8 mouse cellular contexts compared by ENCODE assay signal in genomic region chr10:81304597-81305238, GRCm38 (mm10). TPM values are rescaled to one million over a fixed set of nuclear protein-coding genes. Genes with fewer than 3 reads are reported as not detected.
DNase-seq lines count a peak whose midpoint lies in the region; ATAC-seq and TF ChIP-seq lines count a peak whose summit lies in the region.

No protein-coding gene starts in this region.

- peak; percentile 65 for TF ChIP-seq CTCF in bone marrow macrophage, adult 2 months (IDR thresholded peaks at IDR 0.05; ENCODE audit: low read depth, low read length)
- peak; percentile 87 for TF ChIP-seq CTCF in lung, embryonic 14.5 days (IDR thresholded peaks at IDR 0.05; ENCODE audit: low read depth)

- H3K9ac ChIP-seq in heart, embryonic 12.5 days: 0 out of 2 replicates have a peak overlapping the region, but pooled peaks have one; percentile 24
- H3K9ac ChIP-seq in heart, embryonic 11.5 days (ENCODE audit: low read depth, low read length): no peak overlapping the region
- H3K9ac ChIP-seq in lung, embryonic 14.5 days: no peak overlapping the region; the same call in 1 of the 2 replicates

- no peaks in the 10 kb centered on the region for H3K27me3 ChIP-seq in heart, embryonic 12.5 days (replicated peaks)
- no peaks in the 10 kb centered on the region for H3K27me3 ChIP-seq in heart, embryonic 11.5 days (ENCODE audit: control insufficient read depth, insufficient read depth, low read length)
- H3K27me3 ChIP-seq in lung, embryonic 14.5 days (ENCODE audit: insufficient read depth, low read length): no peaks in the 10 kb centered on the region

- no peak for ATAC-seq in heart, embryonic 12.5 days (ENCODE audit: insufficient number of reproducible peaks, low FRiP score)
- ATAC-seq in heart, embryonic 11.5 days (replicated peaks; ENCODE audit: insufficient number of reproducible peaks, low FRiP score, low TSS enrichment): no peak
- ATAC-seq in granulocyte monocyte progenitor cell, adult 5-6 weeks (replicated peaks; ENCODE audit: poor library complexity, severe bottlenecking): peak; percentile 64
- peak; percentile 42; the same call in 1 of the 2 replicates for ATAC-seq in lung, embryonic 14.5 days (ENCODE audit: insufficient read depth)

- no peak overlapping the region for H3K4me3 ChIP-seq in heart, embryonic 12.5 days
- H3K4me3 ChIP-seq in heart, embryonic 11.5 days (ENCODE audit: low read depth, low read length): no peak overlapping the region
- H3K4me3 ChIP-seq in bone marrow macrophage, adult 2 months (ENCODE audit: insufficient read depth, low read length): no peak overlapping the region
- H3K4me3 ChIP-seq in lung, embryonic 14.5 days (ENCODE audit: low read depth, low read length): no peak overlapping the region

- H3K36me3 ChIP-seq in heart, embryonic 12.5 days: peaks cover 45% of the 10 kb centered on the region
- H3K36me3 ChIP-seq in heart, embryonic 11.5 days (ENCODE audit: control insufficient read depth, insufficient read depth, low read length): peaks cover 28% of the 10 kb centered on the region
- peaks cover 42% of the 10 kb centered on the region for H3K36me3 ChIP-seq in lung, embryonic 14.5 days (ENCODE audit: insufficient read depth)

- H3K27ac ChIP-seq in heart, embryonic 12.5 days (ENCODE audit: poor library complexity, severe bottlenecking): no peak overlapping the region
- no peak overlapping the region for H3K27ac ChIP-seq in heart, embryonic 11.5 days (ENCODE audit: low read depth, low read length)
- H3K27ac ChIP-seq in bone marrow macrophage, adult 2 months (ENCODE audit: insufficient read depth, low read depth, low read length): no peak overlapping the region
- no peak overlapping the region for H3K27ac ChIP-seq in lung, embryonic 14.5 days (ENCODE audit: low read depth)

- TF ChIP-seq POLR2A in bone marrow macrophage, adult 2 months (IDR thresholded peaks at IDR 0.05; ENCODE audit: borderline replicate concordance, low read depth, low read length): no peak

- WGBS in heart, embryonic 12.5 days: 24% methylated on average over 8 of the region's 9 CpGs
- WGBS in heart, embryonic 11.5 days (ENCODE audit: insufficient replicate concordance): 22% methylated on average over 8 of the region's 9 CpGs
- WGBS in lung, embryonic 14.5 days: 15% methylated on average over 8 of the region's 9 CpGs

- H3K9me3 ChIP-seq in heart, embryonic 12.5 days (replicated peaks): no peaks in the 10 kb centered on the region
- H3K9me3 ChIP-seq in heart, embryonic 11.5 days (replicated peaks; ENCODE audit: control insufficient read depth, low read length): no peaks in the 10 kb centered on the region
- no peaks in the 10 kb centered on the region for H3K9me3 ChIP-seq in lung, embryonic 14.5 days (ENCODE audit: low read depth, low read length)

- DNase-seq in CD4-positive, CD25-positive, alpha-beta regulatory T cell, adult 2 months (ENCODE audit: low read depth, low spot score): peak; percentile 83
- DNase-seq in lung, embryonic 14.5 days: peak; percentile 66
- DNase-seq in spleen, postnatal 36 days (ENCODE audit: low spot score in 2 of 2): peak; percentile 52 to 67
- DNase-seq in right cerebral cortex, adult 2 months (ENCODE audit: low spot score in 2 of 2): no peak

- H3K4me1 ChIP-seq in heart, embryonic 12.5 days (replicated peaks): peaks cover 51% of the 10 kb centered on the region
- peaks cover 49% of the 10 kb centered on the region for H3K4me1 ChIP-seq in heart, embryonic 11.5 days (ENCODE audit: control insufficient read depth, insufficient read depth, low read length)
- peaks cover 44% of the 10 kb centered on the region for H3K4me1 ChIP-seq in bone marrow macrophage, adult 2 months (ENCODE audit: control insufficient read depth, insufficient read depth, low read length)
- H3K4me1 ChIP-seq in lung, embryonic 14.5 days (ENCODE audit: insufficient read depth): no peaks in the 10 kb centered on the region

- H3K4me2 ChIP-seq in heart, embryonic 12.5 days: peak overlapping the region; percentile 32; the same call in 1 of the 2 replicates
- H3K4me2 ChIP-seq in heart, embryonic 11.5 days: no peak overlapping the region
- H3K4me2 ChIP-seq in lung, embryonic 14.5 days: no peak overlapping the region

RNA-seq across cellular contexts. Expression of gene Pip5k1c, which starts 12.0 kb away (rescaled TPM):
- polyA plus RNA-seq in heart, embryonic 12.5 days (2016; fragmentation: Nextera tagmentation; extraction: Ambion mirVana): 41.1 and 43.4 TPM in 2 replicates
- polyA plus RNA-seq in heart, embryonic 11.5 days (2014; fragmentation: Nextera tagmentation; extraction: Ambion mirVana): 30.2 and 32.1 TPM in 2 replicates
- polyA plus RNA-seq in bone marrow macrophage, adult 2 months (2012; ENCODE audit: insufficient read depth, insufficient read length, missing spikeins): 90.9 and 106 TPM in 2 replicates
- 32.4 and 42.7 TPM in 2 replicates for total RNA-seq in granulocyte monocyte progenitor cell, adult 5-6 weeks (2014; fragmentation: Nextera tagmentation)
- total RNA-seq in granulocyte monocyte progenitor cell, adult 5-6 weeks (2017): 24.7 and 32.7 TPM in 2 replicates
- polyA plus RNA-seq in lung, embryonic 14.5 days (2014; fragmentation: Nextera tagmentation; extraction: Ambion mirVana): 50.8 and 58.6 TPM in 2 replicates

RNA-seq across cellular contexts. Expression of gene Tjp3, which starts 13.3 kb away (rescaled TPM):
- polyA plus RNA-seq in heart, embryonic 12.5 days (2016; fragmentation: Nextera tagmentation; extraction: Ambion mirVana): 1.7 and 2.3 TPM in 2 replicates
- 0.90 and 1.4 TPM in 2 replicates for polyA plus RNA-seq in heart, embryonic 11.5 days (2014; fragmentation: Nextera tagmentation; extraction: Ambion mirVana)
- polyA plus RNA-seq in bone marrow macrophage, adult 2 months (2012; ENCODE audit: insufficient read depth, insufficient read length, missing spikeins): 9.2 and 9.8 TPM in 2 replicates
- total RNA-seq in granulocyte monocyte progenitor cell, adult 5-6 weeks (2014; fragmentation: Nextera tagmentation): 1.0 and 8.4 TPM in 2 replicates
- total RNA-seq in granulocyte monocyte progenitor cell, adult 5-6 weeks (2017): 1.3 and 6.2 TPM in 2 replicates
- 15.3 and 17.2 TPM in 2 replicates for polyA plus RNA-seq in lung, embryonic 14.5 days (2014; fragmentation: Nextera tagmentation; extraction: Ambion mirVana)

RNA-seq across cellular contexts. Expression of gene Cactin, which starts 16.2 kb away (rescaled TPM):
- 37.3 and 40.3 TPM in 2 replicates for polyA plus RNA-seq in heart, embryonic 12.5 days (2016; fragmentation: Nextera tagmentation; extraction: Ambion mirVana)
- polyA plus RNA-seq in heart, embryonic 11.5 days (2014; fragmentation: Nextera tagmentation; extraction: Ambion mirVana): 20.2 and 25.0 TPM in 2 replicates
- 18.1 and 18.2 TPM in 2 replicates for polyA plus RNA-seq in bone marrow macrophage, adult 2 months (2012; ENCODE audit: insufficient read depth, insufficient read length, missing spikeins)
- total RNA-seq in granulocyte monocyte progenitor cell, adult 5-6 weeks (2014; fragmentation: Nextera tagmentation): 16.2 and 16.3 TPM in 2 replicates
- total RNA-seq in granulocyte monocyte progenitor cell, adult 5-6 weeks (2017): 19.4 and 26.5 TPM in 2 replicates
- polyA plus RNA-seq in lung, embryonic 14.5 days (2014; fragmentation: Nextera tagmentation; extraction: Ambion mirVana): 34.3 and 42.9 TPM in 2 replicates

RNA-seq across cellular contexts. Expression of gene Tbxa2r, which starts 23.8 kb away (rescaled TPM):
- 13.4 TPM in 2 replicates for polyA plus RNA-seq in heart, embryonic 12.5 days (2016; fragmentation: Nextera tagmentation; extraction: Ambion mirVana)
- 10.9 and 11.2 TPM in 2 replicates for polyA plus RNA-seq in heart, embryonic 11.5 days (2014; fragmentation: Nextera tagmentation; extraction: Ambion mirVana)
- not detected in 2 replicates for polyA plus RNA-seq in bone marrow macrophage, adult 2 months (2012; ENCODE audit: insufficient read depth, insufficient read length, missing spikeins)
- total RNA-seq in granulocyte monocyte progenitor cell, adult 5-6 weeks (2014; fragmentation: Nextera tagmentation): not detected in 2 replicates
- 0.09 TPM in 1 of 2 replicates, not detected in the other for total RNA-seq in granulocyte monocyte progenitor cell, adult 5-6 weeks (2017)
- 13.6 and 15.0 TPM in 2 replicates for polyA plus RNA-seq in lung, embryonic 14.5 days (2014; fragmentation: Nextera tagmentation; extraction: Ambion mirVana)

RNA-seq across cellular contexts. Expression of gene Apba3, which starts 38.0 kb away (rescaled TPM):
- 43.3 and 46.1 TPM in 2 replicates for polyA plus RNA-seq in heart, embryonic 12.5 days (2016; fragmentation: Nextera tagmentation; extraction: Ambion mirVana)
- 41.2 and 44.1 TPM in 2 replicates for polyA plus RNA-seq in heart, embryonic 11.5 days (2014; fragmentation: Nextera tagmentation; extraction: Ambion mirVana)
- 34.3 and 36.1 TPM in 2 replicates for polyA plus RNA-seq in bone marrow macrophage, adult 2 months (2012; ENCODE audit: insufficient read depth, insufficient read length, missing spikeins)
- total RNA-seq in granulocyte monocyte progenitor cell, adult 5-6 weeks (2014; fragmentation: Nextera tagmentation): 19.7 and 29.1 TPM in 2 replicates
- 14.2 and 19.9 TPM in 2 replicates for total RNA-seq in granulocyte monocyte progenitor cell, adult 5-6 weeks (2017)
- polyA plus RNA-seq in lung, embryonic 14.5 days (2014; fragmentation: Nextera tagmentation; extraction: Ambion mirVana): 50.4 and 50.8 TPM in 2 replicates

Comparison
In these comparisons a context has a peak if more than half of its experiments do, and no peak if none do; other contexts are left out.
1. ATAC-seq: peak in granulocyte monocyte progenitor cell, adult 5-6 weeks (single experiment) and lung, embryonic 14.5 days (single experiment); none in heart, embryonic 12.5 days (single experiment) and heart, embryonic 11.5 days (single experiment).
2. DNase-seq: peak in CD4-positive, CD25-positive, alpha-beta regulatory T cell, adult 2 months (single experiment), lung, embryonic 14.5 days (single experiment) and spleen, postnatal 36 days (2 of 2); none in right cerebral cortex, adult 2 months (0 of 2).